Mouse (Mus musculus) neural tube, embryonic 13.5 days (tissue): ENCODE results near the gene Hmgn1. TPM values are rescaled to one million over a fixed set of nuclear protein-coding genes. Genes with fewer than 3 reads are reported as not detected.
"Not testable (repeated sequence)": the region's sequence is repeated elsewhere in the genome, so short reads cannot be mapped to it uniquely, and the experiment has no call there.

Experiments
- ATAC-seq: fragments of 200-750 bp; cut with Nextera tagmentation; 2 replicates; pipeline ENCODE4 v1.8.0; 2017; ENCODE audit warnings: low read depth, mild to moderate bottlenecking, moderate TSS enrichment, moderate library complexity
- H3K27ac ChIP-seq: fragments of 300-500 bp; sonication (generic); replicated peaks from 2 replicates; pipeline ENCODE4 v1.5.1; 2015; ENCODE audit warnings: moderate library complexity, mild to moderate bottlenecking, inconsistent platforms
- H3K27me3 ChIP-seq: fragments of 300-500 bp; sonication (generic); 2 replicates; pipeline ENCODE4 v1.6.1; 2015; ENCODE audit warnings: mild to moderate bottlenecking, inconsistent platforms
- H3K36me3 ChIP-seq: fragments of 300-500 bp; sonication (generic); 2 replicates; pipeline ENCODE4 v1.6.1; 2015; ENCODE audit warnings: mild to moderate bottlenecking, inconsistent platforms
- H3K4me1 ChIP-seq: fragments of 300-500 bp; sonication (generic); replicated peaks from 2 replicates; pipeline ENCODE4 v1.6.1; 2015; ENCODE audit warnings: inconsistent platforms
- H3K4me2 ChIP-seq: fragments of 300-500 bp; sonication (generic); 2 replicates; pipeline ENCODE4 v1.6.1; 2015; ENCODE audit warnings: inconsistent platforms, mild to moderate bottlenecking, moderate library complexity
- H3K4me3 ChIP-seq: fragments of 300-500 bp; sonication (generic); 2 replicates; pipeline ENCODE4 v1.5.1; 2015; ENCODE audit warnings: mild to moderate bottlenecking, inconsistent platforms
- H3K9ac ChIP-seq: fragments of 300-500 bp; sonication (generic); 2 replicates; pipeline ENCODE4 v1.6.1; 2015; ENCODE audit warnings: moderate library complexity, mild to moderate bottlenecking, inconsistent platforms
- H3K9me3 ChIP-seq: fragments of 300-500 bp; sonication (generic); 2 replicates; pipeline ENCODE4 v1.6.1; 2016; ENCODE audit warnings: inconsistent platforms
- WGBS: fragments of 180-500 bp; shearing (Covaris S2); methylation state at CpG from one replicate; pipeline ENCODE4 v1.1.7; 2015; 5-methylcytosine and 5-hydroxymethylcytosine counted together
- polyA plus RNA-seq: library from polyadenylated mRNA; unstranded; fragments of >200 nt; fragmentation: Nextera tagmentation; extraction: Ambion mirVana; gene quantifications from 2 replicates; pipeline ENCODE4 v1.2.1, GENCODE M21; 2015

Hmgn1 gene
- polyA plus RNA-seq, 1 experiment from 2014 or later: 441 TPM

- Histone ChIP-seq H3K4me1 (no peaks in the 10 kb centered on the region), H3K4me3 (no peak overlapping the region), H3K9me3 (no peaks in the 10 kb centered on the region), H3K4me2 (no peak overlapping the region), H3K27ac (no peak overlapping the region), H3K36me3 (peaks cover 24% of the 10 kb centered on the region; the same call in 1 of the 2 replicates), H3K9ac (no peak overlapping the region), H3K27me3 (no peaks in the 10 kb centered on the region)
- 57% methylated on average over 4 of the region's 4 CpGs for WGBS
- ATAC-seq: no peak
Measured at GRCm38 (mm10) chr16:96114729-96115128, 12.8 kb downstream of the Hmgn1 start.

- WGBS: 67% methylated on average over 2 of the region's 2 CpGs
- no peak for ATAC-seq
- no peak overlapping the region for H3K4me2 ChIP-seq
- no peak overlapping the region for H3K27ac ChIP-seq
- 0 out of 2 replicates have a peak, but pooled peaks cover 5% of the 10 kb centered on the region for H3K36me3 ChIP-seq
- no peak overlapping the region for H3K9ac ChIP-seq
- H3K9me3 ChIP-seq: no peaks in the 10 kb centered on the region
- no peaks in the 10 kb centered on the region for H3K27me3 ChIP-seq
- no peaks in the 10 kb centered on the region for H3K4me1 ChIP-seq
- H3K4me3 ChIP-seq: no peak overlapping the region
Measured at GRCm38 (mm10) chr16:96112769-96113168, 14.8 kb downstream of the Hmgn1 start.

- 80% methylated on average over 5 of the region's 5 CpGs for WGBS
Measured at GRCm38 (mm10) chr16:96110655-96111345, 16.7 kb downstream of the Hmgn1 start.

GRCm38 (mm10) chr16:96109673-96110072 lies 17.9 kb downstream of the Hmgn1 start:
- H3K9me3 ChIP-seq: no peaks in the 10 kb centered on the region
- H3K4me2 ChIP-seq: no peak overlapping the region
- H3K27ac ChIP-seq: no peak overlapping the region
- H3K36me3 ChIP-seq: no peaks in the 10 kb centered on the region
- 71% methylated on average over 4 of the region's 4 CpGs for WGBS
- ATAC-seq: no peak
- H3K4me3 ChIP-seq: no peak overlapping the region
- H3K4me1 ChIP-seq: no peaks in the 10 kb centered on the region
- no peak overlapping the region for H3K9ac ChIP-seq
- no peaks in the 10 kb centered on the region for H3K27me3 ChIP-seq

More at GRCm38 (mm10) chr16:96110655-96111345, 16.7 kb downstream of the Hmgn1 start:
- no peaks in the 10 kb centered on the region for H3K36me3 ChIP-seq
- H3K9me3 ChIP-seq: no peaks in the 10 kb centered on the region
- H3K4me3 ChIP-seq: no peak overlapping the region
- ATAC-seq: no peak
- H3K4me2 ChIP-seq: no peak overlapping the region
- no peak overlapping the region for H3K27ac ChIP-seq
- H3K9ac ChIP-seq: no peak overlapping the region
- H3K4me1 ChIP-seq: no peaks in the 10 kb centered on the region
- no peaks in the 10 kb centered on the region for H3K27me3 ChIP-seq

- no peaks in the 10 kb centered on the region for H3K27me3 ChIP-seq
- no peak for ATAC-seq
- 45% methylated on average over 2 of the region's 2 CpGs for WGBS
- H3K27ac ChIP-seq: no peak overlapping the region
- no peaks in the 10 kb centered on the region for H3K4me1 ChIP-seq
- H3K9me3 ChIP-seq: no peaks in the 10 kb centered on the region
- H3K4me3 ChIP-seq: no peak overlapping the region
- H3K4me2 ChIP-seq: no peak overlapping the region
- H3K9ac ChIP-seq: no peak overlapping the region
- no peaks in the 10 kb centered on the region for H3K36me3 ChIP-seq
Measured at GRCm38 (mm10) chr16:96103036-96103435, 24.5 kb downstream of the Hmgn1 start.

- not testable (repeated sequence) for H3K4me2 ChIP-seq, H3K27ac ChIP-seq, H3K27me3 ChIP-seq, H3K4me3 ChIP-seq, H3K9me3 ChIP-seq, H3K4me1 ChIP-seq, H3K36me3 ChIP-seq, ATAC-seq, H3K9ac ChIP-seq
Measured at GRCm38 (mm10) chr16:96097811-96098210, 29.7 kb downstream of the Hmgn1 start.

- Histone ChIP-seq H3K36me3 (no peaks in the 10 kb centered on the region), H3K4me3 (no peak overlapping the region), H3K4me1 (no peaks in the 10 kb centered on the region), H3K27me3 (no peaks in the 10 kb centered on the region), H3K9ac (no peak overlapping the region), H3K9me3 (no peaks in the 10 kb centered on the region), H3K27ac (no peak overlapping the region), H3K4me2 (no peak overlapping the region)
- WGBS: 89% methylated on average over 5 of the region's 5 CpGs
- ATAC-seq: no peak
Measured at GRCm38 (mm10) chr16:96095966-96096365, 31.6 kb downstream of the Hmgn1 start.

- no peak overlapping the region for H3K4me3 ChIP-seq
- WGBS: 69% methylated on average over 9 of the region's 9 CpGs
- ATAC-seq: no peak
- no peaks in the 10 kb centered on the region for H3K27me3 ChIP-seq
- H3K27ac ChIP-seq: no peak overlapping the region
- no peaks in the 10 kb centered on the region for H3K36me3 ChIP-seq
- H3K4me1 ChIP-seq: no peaks in the 10 kb centered on the region
- no peaks in the 10 kb centered on the region for H3K9me3 ChIP-seq
- H3K4me2 ChIP-seq: no peak overlapping the region
- no peak overlapping the region for H3K9ac ChIP-seq
Measured at GRCm38 (mm10) chr16:96091515-96092504, 35.7 kb downstream of the Hmgn1 start.

GRCm38 (mm10) chr16:96088120-96088519 lies 39.4 kb downstream of the Hmgn1 start:
- no peak overlapping the region for H3K4me3 ChIP-seq
- H3K4me2 ChIP-seq: no peak overlapping the region
- H3K9me3 ChIP-seq: no peaks in the 10 kb centered on the region
- no peaks in the 10 kb centered on the region for H3K36me3 ChIP-seq
- no peak overlapping the region for H3K27ac ChIP-seq
- 80% methylated on average over 5 of the region's 5 CpGs for WGBS
- ATAC-seq: no peak
- no peaks in the 10 kb centered on the region for H3K27me3 ChIP-seq
- peaks cover 9% of the 10 kb centered on the region for H3K4me1 ChIP-seq
- H3K9ac ChIP-seq: no peak overlapping the region

- H3K36me3 ChIP-seq: no peaks in the 10 kb centered on the region
- 79% methylated on average over 4 of the region's 4 CpGs for WGBS
- no peaks in the 10 kb centered on the region for H3K9me3 ChIP-seq
- H3K27me3 ChIP-seq: no peaks in the 10 kb centered on the region
- H3K27ac ChIP-seq: no peak overlapping the region
- no peak for ATAC-seq
- H3K4me2 ChIP-seq: no peak overlapping the region
- H3K4me3 ChIP-seq: no peak overlapping the region
- peaks cover 12% of the 10 kb centered on the region for H3K4me1 ChIP-seq
- H3K9ac ChIP-seq: no peak overlapping the region
Measured at GRCm38 (mm10) chr16:96087436-96087835, 40.1 kb downstream of the Hmgn1 start.

GRCm38 (mm10) chr16:96087001-96087400 lies 40.5 kb downstream of the Hmgn1 start:
- peaks cover 12% of the 10 kb centered on the region for H3K4me1 ChIP-seq
- H3K4me2 ChIP-seq: no peak overlapping the region
- H3K36me3 ChIP-seq: no peaks in the 10 kb centered on the region
- H3K9me3 ChIP-seq: no peaks in the 10 kb centered on the region
- no peak for ATAC-seq
- H3K4me3 ChIP-seq: no peak overlapping the region
- no peak overlapping the region for H3K9ac ChIP-seq
- no peak overlapping the region for H3K27ac ChIP-seq
- no peaks in the 10 kb centered on the region for H3K27me3 ChIP-seq
- 81% methylated on average over 12 of the region's 12 CpGs for WGBS

- H3K27me3 ChIP-seq: no peaks in the 10 kb centered on the region
- no peak for ATAC-seq
- no peak overlapping the region for H3K4me3 ChIP-seq
- no peak overlapping the region for H3K4me2 ChIP-seq
- H3K9me3 ChIP-seq: no peaks in the 10 kb centered on the region
- peaks cover 2% of the 10 kb centered on the region for H3K36me3 ChIP-seq
- no peak overlapping the region for H3K9ac ChIP-seq
- H3K27ac ChIP-seq: no peak overlapping the region
- H3K4me1 ChIP-seq: peaks cover 18% of the 10 kb centered on the region
Measured at GRCm38 (mm10) chr16:96085597-96085996, 41.9 kb downstream of the Hmgn1 start.
